Mouse (Mus musculus) heart, embryonic 13.5 days (tissue): Measurements from ENCODE around the gene Itpripl2. TPM values are rescaled to one million over a fixed set of nuclear protein-coding genes. Genes with fewer than 3 reads are reported as not detected.

Experiments used
- ATAC-seq: fragments of 200-750 bp; cut with Nextera tagmentation; 2 replicates; pipeline ENCODE4 v1.8.0; 2017; ENCODE audit warnings: moderate TSS enrichment; ENCODE audit not compliant: insufficient number of reproducible peaks, low FRiP score, low TSS enrichment; ENCODE audit errors: extremely low read depth
- H3K27ac ChIP-seq: fragments of 300-500 bp; sonication (generic); replicated peaks from 2 replicates; pipeline ENCODE4 v1.5.1; 2015; ENCODE audit warnings: moderate library complexity, mild to moderate bottlenecking, inconsistent platforms
- H3K27me3 ChIP-seq: fragments of 300-500 bp; sonication (generic); replicated peaks from 2 replicates; pipeline ENCODE4 v1.6.1; 2015; ENCODE audit warnings: mild to moderate bottlenecking, inconsistent platforms
- H3K36me3 ChIP-seq: fragments of 300-500 bp; sonication (generic); 2 replicates; pipeline ENCODE4 v1.6.1; 2015; ENCODE audit warnings: mild to moderate bottlenecking, inconsistent platforms
- H3K4me1 ChIP-seq: fragments of 300-500 bp; sonication (generic); 2 replicates; pipeline ENCODE4 v1.6.1; 2015; ENCODE audit warnings: inconsistent platforms
- H3K4me2 ChIP-seq: fragments of 300-500 bp; sonication (generic); 2 replicates; pipeline ENCODE4 v1.6.1; 2015; ENCODE audit warnings: inconsistent platforms, mild to moderate bottlenecking, moderate library complexity
- H3K4me3 ChIP-seq: fragments of 300-500 bp; sonication (generic); 2 replicates; pipeline ENCODE4 v1.5.1; 2015; ENCODE audit warnings: moderate library complexity, mild to moderate bottlenecking, inconsistent platforms
- H3K9ac ChIP-seq: fragments of 300-500 bp; sonication (generic); 2 replicates; pipeline ENCODE4 v1.6.1; 2015; ENCODE audit warnings: inconsistent platforms, mild to moderate bottlenecking, moderate library complexity
- H3K9me3 ChIP-seq: fragments of 300-500 bp; sonication (generic); 2 replicates; pipeline ENCODE4 v1.6.1; 2016; ENCODE audit warnings: inconsistent platforms
- WGBS: fragments of 180-500 bp; shearing (Covaris S2); methylation state at CpG from one replicate; pipeline ENCODE4 v1.1.7; 2015; ENCODE audit warnings: mixed read lengths; 5-methylcytosine and 5-hydroxymethylcytosine counted together
- polyA plus RNA-seq: library from polyadenylated mRNA; unstranded; fragments of >200 nt; fragmentation: Nextera tagmentation; extraction: Ambion mirVana; gene quantifications from 2 replicates; pipeline ENCODE4 v1.2.1, GENCODE M21; 2015

Gene Itpripl2
- polyA plus RNA-seq, 1 experiment from 2014 or later = 2.9 TPM

DNA sequence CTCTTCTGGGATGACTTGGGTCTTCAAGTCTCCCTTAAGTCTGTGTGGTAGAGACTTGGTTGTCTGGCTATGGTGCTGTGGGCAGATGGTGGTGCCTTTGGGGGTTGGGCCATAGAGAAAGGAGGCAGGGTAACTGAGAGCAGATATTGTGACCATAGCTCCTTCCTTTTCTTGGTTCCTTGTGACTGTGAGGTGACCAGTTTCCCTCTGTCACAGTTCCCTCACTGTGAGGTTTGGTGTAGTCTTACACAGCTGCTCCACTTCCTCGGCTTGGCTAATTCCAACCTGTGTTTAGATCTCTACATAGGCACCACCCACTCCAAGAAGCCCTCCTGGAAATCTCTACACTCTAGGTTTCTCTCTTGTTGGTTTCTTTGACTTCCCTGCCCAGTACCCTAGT, 7.8 kb downstream of the Itpripl2 start:
- WGBS = 65% methylated on average over 1 of the region's 1 CpGs
- H3K36me3 ChIP-seq = peaks cover 13% of the 10 kb centered on the region
- no peak overlapping the region for H3K4me3 ChIP-seq
- no peak overlapping the region for H3K4me2 ChIP-seq
- ATAC-seq = no peak
- 0 out of 2 replicates have a peak, but pooled peaks cover 2% of the 10 kb centered on the region for H3K27me3 ChIP-seq
- no peak overlapping the region for H3K27ac ChIP-seq
- no peak overlapping the region for H3K9ac ChIP-seq
- peaks cover 44% of the 10 kb centered on the region for H3K4me1 ChIP-seq
- no peaks in the 10 kb centered on the region for H3K9me3 ChIP-seq

DNA sequence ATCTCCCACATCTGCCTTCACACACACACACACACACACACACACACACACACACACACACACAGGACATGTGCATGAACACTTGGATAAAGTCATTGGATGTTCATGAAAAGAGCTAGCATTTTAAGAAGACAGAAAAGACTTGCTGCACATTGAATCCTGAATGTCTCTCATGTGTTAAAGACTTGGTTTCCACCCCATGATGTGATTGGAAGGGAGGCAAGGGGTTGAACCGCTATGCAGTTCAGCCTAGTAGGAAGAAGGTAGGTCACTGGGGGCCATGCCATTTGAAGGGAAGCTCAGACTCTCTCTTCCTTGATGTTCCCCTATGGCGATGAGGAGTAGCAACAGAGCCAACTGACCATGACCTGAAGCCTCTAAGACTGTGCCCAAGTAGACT, 9.8 kb downstream of the Itpripl2 start:
- no peak overlapping the region for H3K9ac ChIP-seq
- ATAC-seq = no peak
- 74% methylated on average over 2 of the region's 2 CpGs for WGBS

DNA sequence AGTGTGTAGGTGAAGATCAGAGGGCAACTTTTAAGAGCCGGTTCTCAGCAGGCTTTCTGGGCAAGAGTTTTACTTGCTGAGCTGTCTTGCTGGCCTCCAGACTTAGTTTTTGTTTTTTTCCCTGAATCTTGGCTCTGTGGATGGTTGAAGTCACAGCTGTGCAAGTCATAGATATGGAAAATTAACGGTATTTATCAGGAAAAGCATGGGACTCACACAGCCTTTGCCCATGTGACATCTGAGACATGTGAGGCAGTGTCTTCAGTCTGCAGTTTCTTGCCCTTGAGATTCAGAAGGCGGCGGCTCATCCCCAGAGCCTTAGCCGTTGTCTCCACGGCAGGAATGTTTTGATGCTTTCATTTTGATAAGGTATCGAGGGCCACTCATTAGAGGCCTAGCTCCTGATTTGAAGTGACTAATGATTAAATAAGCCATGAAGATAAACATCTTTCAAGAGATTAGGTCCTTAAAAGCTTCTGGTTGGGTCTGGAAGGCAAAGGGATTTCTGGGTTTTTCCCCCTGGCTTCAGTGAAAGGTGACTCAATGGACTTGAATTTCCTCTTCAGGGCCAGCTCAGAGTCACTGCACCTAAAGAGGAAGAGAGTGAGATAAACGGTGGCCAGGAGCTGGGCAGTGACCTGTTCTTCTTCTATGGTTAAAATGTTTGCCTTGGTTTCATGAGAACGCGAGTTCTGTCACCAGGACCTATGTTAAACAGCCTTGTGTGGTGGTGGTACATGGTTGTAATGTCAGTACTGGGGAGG, 10.5 kb downstream of the Itpripl2 start:
- Histone ChIP-seq H3K9me3 (no peaks in the 10 kb centered on the region), H3K9ac (no peak overlapping the region), H3K4me1 (peaks cover 24% of the 10 kb centered on the region), H3K27ac (no peak overlapping the region), H3K36me3 (peaks cover 13% of the 10 kb centered on the region), H3K4me2 (no peak overlapping the region), H3K4me3 (no peak overlapping the region), H3K27me3 (no peaks in the 10 kb centered on the region)
- no peak for ATAC-seq
- WGBS = 33% methylated on average over 10 of the region's 10 CpGs

More for the DNA sequence above, 9.8 kb downstream of the Itpripl2 start:
- no peaks in the 10 kb centered on the region for H3K9me3 ChIP-seq
- peaks cover 13% of the 10 kb centered on the region for H3K36me3 ChIP-seq
- H3K4me1 ChIP-seq = peaks cover 28% of the 10 kb centered on the region
- H3K27ac ChIP-seq = no peak overlapping the region
- no peaks in the 10 kb centered on the region for H3K27me3 ChIP-seq
- no peak overlapping the region for H3K4me2 ChIP-seq
- no peak overlapping the region for H3K4me3 ChIP-seq

DNA sequence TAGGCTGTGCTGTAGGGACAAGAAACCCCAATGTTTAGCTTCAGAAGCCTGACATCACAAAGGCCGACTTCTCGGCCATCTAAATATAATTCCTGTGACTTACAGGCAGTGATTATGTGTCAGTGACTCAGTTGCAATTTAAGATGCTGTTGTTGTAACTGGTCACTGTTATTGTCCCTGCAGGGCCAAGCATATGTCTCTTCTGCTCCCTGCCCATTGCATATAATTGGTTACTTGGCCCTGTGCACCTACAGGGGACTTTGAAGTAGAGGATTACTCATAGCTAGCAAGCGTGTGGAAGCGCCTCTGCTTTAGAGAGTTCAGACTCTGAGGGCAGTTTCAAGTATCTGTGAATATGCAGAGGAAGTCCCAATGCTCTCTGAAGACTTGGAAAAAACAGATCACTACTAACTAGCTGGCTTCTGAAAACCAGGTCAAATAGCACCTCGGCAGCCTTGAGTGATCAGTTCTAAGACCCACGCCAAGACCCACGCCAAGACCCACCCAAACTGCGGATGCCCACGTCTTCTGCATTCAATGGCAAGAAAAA, 11.5 kb downstream of the Itpripl2 start:
- Histone ChIP-seq H3K36me3 (peaks cover 12% of the 10 kb centered on the region), H3K9me3 (no peaks in the 10 kb centered on the region), H3K4me1 (peaks cover 17% of the 10 kb centered on the region), H3K4me3 (no peak overlapping the region), H3K27ac (no peak overlapping the region), H3K4me2 (no peak overlapping the region), H3K9ac (no peak overlapping the region), H3K27me3 (no peaks in the 10 kb centered on the region)
- WGBS = 77% methylated on average over 9 of the region's 9 CpGs
- no peak for ATAC-seq

DNA sequence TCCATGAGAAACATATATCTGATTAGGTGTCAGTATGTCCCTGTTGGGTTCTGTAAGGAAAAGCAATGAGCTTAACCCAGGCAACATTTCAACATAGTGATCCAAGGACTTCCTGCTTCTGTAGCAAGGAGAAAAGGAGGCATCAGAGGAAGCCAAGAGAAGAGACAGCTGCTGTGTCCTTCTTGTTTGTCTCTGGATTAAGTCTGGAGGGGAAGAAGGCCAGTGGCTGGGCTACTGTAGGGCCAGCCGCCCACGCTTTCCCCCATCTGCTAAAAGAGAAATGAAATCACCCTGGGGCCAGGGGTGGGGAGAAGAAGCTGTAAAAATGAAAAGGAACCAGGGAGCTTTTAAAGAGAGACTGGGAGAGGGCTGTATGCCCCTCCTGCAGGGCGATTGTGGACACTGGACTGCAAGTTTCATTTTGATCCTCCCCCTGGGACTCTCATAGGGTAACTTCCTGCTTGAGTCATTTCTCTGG, 12.9 kb downstream of the Itpripl2 start:
- no peak overlapping the region for H3K4me3 ChIP-seq

DNA sequence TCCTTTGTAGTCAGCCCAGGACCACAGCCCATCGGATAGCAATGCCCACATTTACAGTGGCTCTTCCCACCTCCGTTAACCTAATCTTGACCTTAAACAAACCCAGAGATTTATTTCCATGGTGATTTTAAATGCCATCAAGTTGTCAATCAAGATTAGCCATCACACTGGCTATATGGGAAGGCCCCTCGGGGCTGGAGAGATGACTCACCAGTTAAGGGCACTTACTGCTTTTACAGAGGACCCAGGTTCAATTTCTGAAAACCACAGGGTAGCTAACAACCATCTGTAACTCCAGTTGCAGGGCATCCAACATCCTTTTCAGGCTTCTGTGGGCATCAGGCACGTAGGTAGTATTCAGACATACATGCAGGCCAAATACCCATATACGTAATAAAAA, 15.3 kb downstream of the Itpripl2 start:
- Histone ChIP-seq H3K27me3 (no peaks in the 10 kb centered on the region), H3K4me2 (no peak overlapping the region), H3K36me3 (no peaks in the 10 kb centered on the region), H3K4me1 (peaks cover 15% of the 10 kb centered on the region), H3K4me3 (no peak overlapping the region), H3K27ac (no peak overlapping the region), H3K9me3 (peaks cover 6% of the 10 kb centered on the region; the same call in 1 of the 2 replicates), H3K9ac (no peak overlapping the region)
- 67% methylated on average over 5 of the region's 5 CpGs for WGBS
- no peak for ATAC-seq

More for the DNA sequence above, 12.9 kb downstream of the Itpripl2 start:
- no peak overlapping the region for H3K4me2 ChIP-seq
- no peaks in the 10 kb centered on the region for H3K36me3 ChIP-seq
- H3K27ac ChIP-seq = peak overlapping the region; percentile 56
- ATAC-seq = no peak
- no peak overlapping the region; the same call in 1 of the 2 replicates for H3K9ac ChIP-seq
- H3K9me3 ChIP-seq = peaks cover 6% of the 10 kb centered on the region; the same call in 1 of the 2 replicates
- no peaks in the 10 kb centered on the region for H3K27me3 ChIP-seq
- WGBS = 53% methylated on average over 3 of the region's 3 CpGs
- H3K4me1 ChIP-seq = peaks cover 17% of the 10 kb centered on the region

DNA sequence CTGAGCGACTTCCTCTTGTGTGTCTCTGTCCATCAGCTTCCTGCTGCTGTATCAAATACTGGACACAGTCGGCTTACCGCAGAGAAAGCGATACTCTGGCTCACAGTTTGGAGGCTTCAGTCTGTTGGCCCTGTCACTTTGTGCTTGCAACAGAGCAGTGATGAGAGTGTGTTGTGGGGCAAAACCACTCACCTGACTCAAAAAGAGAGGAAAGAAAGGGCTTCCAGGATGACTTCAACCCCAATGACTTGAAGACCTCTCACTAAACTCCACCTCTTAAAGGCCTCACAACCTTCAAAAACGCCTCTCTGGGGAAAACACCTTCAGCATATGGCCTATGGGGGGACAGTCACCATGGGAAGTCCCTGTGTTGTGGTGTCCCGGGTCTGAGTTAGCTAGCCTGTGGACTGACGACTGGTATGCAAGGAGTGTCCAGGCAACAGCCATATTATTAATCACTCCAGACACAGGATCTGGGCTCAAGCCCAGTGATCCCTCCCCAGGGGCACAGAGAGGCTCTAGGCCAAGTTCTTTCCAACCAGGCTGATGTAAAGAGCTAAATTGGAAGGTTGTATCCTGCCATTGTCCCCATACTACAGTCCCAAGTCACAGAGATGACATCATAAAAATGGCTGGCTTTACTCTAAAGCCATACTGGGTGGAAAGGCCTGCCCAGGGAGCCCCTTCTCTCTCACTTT, 16.6 kb downstream of the Itpripl2 start:
- 80% methylated on average over 7 of the region's 7 CpGs for WGBS
- peaks cover 6% of the 10 kb centered on the region; the same call in 1 of the 2 replicates for H3K9me3 ChIP-seq
- no peaks in the 10 kb centered on the region for H3K27me3 ChIP-seq
- H3K4me2 ChIP-seq = no peak overlapping the region
- peaks cover 8% of the 10 kb centered on the region for H3K4me1 ChIP-seq
- no peak overlapping the region for H3K4me3 ChIP-seq
- no peak for ATAC-seq
- H3K27ac ChIP-seq = peak overlapping the region; percentile 25; the same call in 1 of the 2 replicates
- H3K36me3 ChIP-seq = no peaks in the 10 kb centered on the region
- no peak overlapping the region for H3K9ac ChIP-seq

DNA sequence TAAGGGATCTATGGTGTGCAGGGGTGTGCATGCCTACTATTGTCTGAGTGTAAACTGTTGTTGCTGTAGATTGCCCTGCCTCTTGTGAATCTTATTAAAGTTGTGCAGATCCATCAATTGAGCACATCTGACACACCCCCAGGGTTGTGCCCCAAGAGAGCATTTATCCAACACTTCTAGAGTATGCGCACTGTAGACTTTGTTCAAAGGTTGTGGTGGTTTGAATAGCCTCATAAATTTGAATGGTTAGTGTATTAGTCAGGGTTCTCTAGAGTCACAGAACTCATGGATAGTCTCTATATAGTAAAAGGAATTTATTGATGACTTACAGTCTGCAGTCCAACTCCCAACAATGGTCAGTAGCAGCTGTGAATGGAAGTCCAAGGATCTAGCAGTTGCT, 18.9 kb downstream of the Itpripl2 start:
- no peak for ATAC-seq
- 94% methylated on average over 1 of the region's 1 CpGs for whole genome bisulfite sequencing

DNA sequence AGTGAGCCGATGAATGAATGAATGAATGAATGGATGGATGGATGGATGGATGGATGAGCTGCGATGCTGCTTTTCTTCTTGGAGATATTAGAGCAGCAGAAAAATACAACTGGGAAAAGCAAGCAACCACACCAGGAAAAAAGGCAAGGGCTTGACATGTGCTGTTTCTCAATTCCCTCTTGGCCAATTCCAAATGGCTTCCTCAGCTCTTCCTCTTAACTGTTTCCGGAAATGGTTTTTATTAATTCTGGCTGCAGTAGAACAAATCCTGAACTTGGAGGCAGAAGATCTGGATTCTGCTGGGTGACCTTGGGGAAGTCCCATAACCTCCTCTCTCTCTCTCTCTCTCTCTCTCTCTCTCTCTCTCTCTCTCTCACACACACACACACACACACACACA, 23.7 kb downstream of the Itpripl2 start:
- H3K9ac ChIP-seq = no peak overlapping the region
- no peak overlapping the region for H3K4me3 ChIP-seq
- H3K36me3 ChIP-seq = no peaks in the 10 kb centered on the region
- no peaks in the 10 kb centered on the region for H3K27me3 ChIP-seq
- no peak overlapping the region for H3K4me2 ChIP-seq
- peaks cover 19% of the 10 kb centered on the region for H3K4me1 ChIP-seq
- H3K27ac ChIP-seq = no peak overlapping the region
- no peak for ATAC-seq
- H3K9me3 ChIP-seq = no peaks in the 10 kb centered on the region
- WGBS = 86% methylated on average over 3 of the region's 3 CpGs

More for the DNA sequence above, 18.9 kb downstream of the Itpripl2 start:
- H3K36me3 ChIP-seq = no peaks in the 10 kb centered on the region
- no peak overlapping the region for H3K27ac ChIP-seq
- H3K4me2 ChIP-seq = no peak overlapping the region
- H3K4me1 ChIP-seq = peaks cover 9% of the 10 kb centered on the region; the same call in 1 of the 2 replicates
- H3K27me3 ChIP-seq = no peaks in the 10 kb centered on the region
- H3K9me3 ChIP-seq = peaks cover 6% of the 10 kb centered on the region; the same call in 1 of the 2 replicates
- no peak overlapping the region for H3K9ac ChIP-seq
- no peak overlapping the region for H3K4me3 ChIP-seq

DNA sequence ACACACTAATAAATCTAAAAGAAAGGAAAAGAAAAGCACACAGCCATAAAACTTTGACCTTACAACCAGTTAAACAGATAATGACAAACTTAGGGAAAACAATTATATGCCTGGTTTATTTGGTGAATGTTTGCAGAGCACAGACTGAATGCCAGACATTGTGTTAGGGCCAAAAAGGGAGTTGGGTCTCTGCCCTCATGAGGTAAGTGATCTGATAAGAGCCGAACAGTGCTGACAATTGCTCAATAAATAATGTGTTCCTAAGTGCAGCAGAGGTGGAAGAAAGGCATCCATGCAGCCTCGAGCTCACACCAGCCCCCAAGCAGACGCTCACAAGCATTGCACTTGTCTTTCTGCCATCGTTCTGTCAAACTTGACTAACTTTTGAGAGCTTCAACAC, 27.3 kb downstream of the Itpripl2 start:
- Histone ChIP-seq H3K4me2 (no peak overlapping the region), H3K9me3 (no peaks in the 10 kb centered on the region), H3K27ac (no peak overlapping the region), H3K4me1 (peaks cover 10% of the 10 kb centered on the region), H3K9ac (no peak overlapping the region), H3K36me3 (no peaks in the 10 kb centered on the region), H3K4me3 (no peak overlapping the region), H3K27me3 (0 out of 2 replicates have a peak, but pooled peaks cover 4% of the 10 kb centered on the region)
- no peak for ATAC-seq
- 40% methylated on average over 4 of the region's 4 CpGs for WGBS
